Mouse (Mus musculus) T-helper 2 cell (primary cell): ENCODE measurements around the gene Tmem210.

Experiments used
- in situ Hi-C: fragments of 300-600 bp; cut with MboI, MseI; formaldehyde crosslinking; loops from one replicate; pipeline ENCODE4 v1.15.1; 2025; ENCODE audit warnings: high pct_unique_total_duplicates

Gene Tmem210

DNA sequence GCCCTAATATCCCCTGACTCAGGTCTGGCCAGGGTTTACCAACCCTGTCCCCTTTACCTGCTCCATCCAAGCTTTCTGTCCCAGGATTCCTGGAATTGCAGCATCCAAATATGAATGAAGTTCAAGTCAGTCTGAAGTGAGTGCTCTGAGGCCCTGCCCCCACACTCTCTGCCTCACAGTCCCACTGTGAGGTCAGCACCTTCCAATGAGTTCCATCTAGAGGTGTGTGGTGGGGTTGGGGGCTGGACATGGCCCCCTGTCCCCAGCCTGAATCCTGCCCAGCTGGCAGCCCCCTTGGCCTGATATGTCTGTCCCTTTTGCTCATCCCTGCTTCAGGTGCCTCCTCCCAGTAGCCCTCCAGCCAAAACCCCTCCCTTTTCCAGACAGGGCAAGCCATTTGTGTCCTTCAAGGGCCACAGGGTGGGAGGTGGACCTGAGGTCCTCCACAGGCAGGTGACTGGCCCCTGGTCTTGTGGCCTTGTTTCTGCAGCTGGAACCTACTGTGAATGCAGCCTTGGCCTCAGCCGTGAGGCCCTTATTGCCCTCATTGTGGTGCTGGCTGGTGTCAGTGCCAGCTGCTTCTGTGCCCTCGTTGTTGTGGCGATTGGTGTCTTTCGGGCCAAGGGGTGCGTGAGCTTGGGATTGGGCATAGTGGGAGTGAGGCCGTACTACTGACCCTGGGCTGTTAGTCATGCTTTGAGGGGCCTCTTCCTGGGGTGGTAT is at the start of gene Tmem210:
Gene Tmem210 (plus strand): TSS at position 219 of the 723 bp plus-strand sequence.
- in situ Hi-C loops = no loop called here

DNA sequence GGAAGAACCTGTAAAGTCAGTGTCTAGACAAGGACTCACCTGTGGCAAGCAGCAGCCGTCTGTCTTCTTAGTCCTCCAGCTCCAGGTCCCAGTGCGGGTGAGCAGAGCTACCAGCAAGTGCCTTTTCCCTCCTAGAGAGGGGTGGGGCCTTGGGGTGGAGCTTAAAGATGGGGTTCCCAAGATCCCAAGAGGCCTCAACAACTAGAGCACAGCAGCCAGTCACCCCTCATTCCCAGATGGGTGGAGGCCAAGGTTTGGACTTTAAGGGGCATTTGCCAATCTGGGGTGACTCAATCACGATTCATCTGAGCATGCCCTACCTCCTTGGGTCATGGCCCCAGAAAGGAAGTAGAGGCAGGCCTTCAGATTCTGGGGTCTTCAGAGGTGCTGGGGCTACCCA is 48.2 kb upstream of the Tmem210 start:
- in situ Hi-C loops = no loop called here

DNA sequence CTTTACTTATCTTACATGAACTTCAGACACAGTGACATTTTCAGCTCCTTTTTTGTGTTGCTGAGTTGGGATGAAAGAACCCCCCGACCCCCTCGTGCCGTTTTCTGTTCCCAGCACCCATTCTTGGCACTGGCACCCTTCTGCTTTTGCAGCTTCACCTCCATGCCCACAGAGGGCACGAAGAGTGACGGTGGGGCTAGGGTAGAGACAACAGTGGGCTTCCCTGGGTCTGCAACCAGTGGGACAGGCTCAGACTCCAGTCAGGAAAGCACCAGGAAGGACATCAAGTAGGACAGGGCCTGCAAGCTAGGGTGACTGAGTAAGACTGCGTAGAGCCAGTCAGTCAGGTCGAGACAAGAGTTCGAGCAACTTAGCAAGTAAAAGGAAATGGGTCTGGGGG is 47.6 kb upstream of the Tmem210 start:
- in situ Hi-C loops = no loop called here

DNA sequence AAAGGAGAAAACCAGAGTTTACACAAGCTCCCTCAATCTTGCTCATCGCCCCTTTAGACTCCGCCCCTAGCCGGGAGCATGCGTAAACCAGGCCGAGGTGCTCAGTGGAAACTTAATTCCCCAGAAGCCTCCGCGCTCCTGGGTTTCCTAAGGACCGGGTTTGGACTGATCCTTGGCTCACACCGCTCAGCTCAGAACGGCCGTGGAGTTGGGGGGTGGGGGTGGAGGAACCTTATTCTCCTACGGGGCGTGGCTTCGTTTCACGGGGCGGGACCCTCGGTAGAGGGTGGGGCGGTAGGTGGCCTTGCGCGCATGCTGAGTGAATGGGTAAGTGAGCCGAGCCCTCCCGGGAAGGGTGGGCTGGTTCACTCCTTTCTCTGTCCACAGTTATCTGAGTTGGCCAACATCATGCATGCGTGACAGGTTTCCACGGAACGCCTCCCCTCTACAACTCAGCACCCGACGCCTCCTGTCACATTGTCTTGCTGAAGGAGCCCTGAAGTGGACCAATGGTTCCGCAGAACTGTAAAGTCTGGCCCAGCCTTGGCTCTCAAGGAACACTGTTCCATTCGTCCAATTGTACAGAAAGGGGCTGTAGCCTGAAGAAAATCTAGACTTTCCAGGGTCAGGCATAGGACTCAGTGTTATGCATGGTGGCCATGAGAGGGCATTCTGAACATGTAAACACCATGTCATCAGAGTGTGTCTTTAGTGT is 47.1 kb upstream of the Tmem210 start:
- in situ Hi-C loops = no loop called here

DNA sequence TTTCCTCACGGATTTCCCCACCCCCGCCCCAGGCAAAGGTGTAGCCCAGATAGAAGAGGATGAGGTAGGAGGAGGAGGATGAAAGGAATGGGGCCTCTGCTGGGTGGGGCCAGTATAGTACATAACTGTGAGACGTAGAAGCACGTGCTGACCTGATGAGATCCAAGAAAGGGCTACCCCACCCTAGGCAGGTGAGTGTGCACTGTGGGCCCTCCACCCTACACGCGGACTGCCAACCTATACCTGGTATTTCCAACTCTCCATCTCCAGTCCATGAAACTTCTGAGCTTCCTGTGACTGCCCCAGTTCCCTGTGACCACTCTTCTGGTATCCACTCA is 46.5 kb upstream of the Tmem210 start:
- in situ Hi-C loops = no loop called here

DNA sequence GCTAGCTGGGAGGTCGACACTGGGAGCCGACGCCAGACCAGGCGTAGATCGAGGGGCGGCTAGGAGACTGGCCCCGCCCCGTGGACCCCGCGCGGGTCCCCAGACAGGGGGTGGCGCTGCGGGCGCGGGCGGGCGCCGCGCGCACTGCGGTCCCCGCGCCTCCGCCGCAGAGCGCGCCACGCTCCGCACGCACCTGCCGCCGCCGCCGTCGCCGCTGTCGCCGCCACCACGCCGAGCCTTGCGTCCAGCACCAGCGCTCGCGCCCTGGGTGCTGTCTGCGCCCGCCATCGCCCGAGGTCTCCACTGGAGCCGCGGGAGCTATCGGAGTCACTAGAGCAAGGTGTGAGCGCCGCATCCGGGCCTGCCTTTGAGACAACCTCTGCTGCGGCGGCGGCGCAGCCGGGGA is 45.8 kb upstream of the Tmem210 start, which contains the start of the genes Rnf208 and Cysrt1:
Gene Rnf208 (plus strand): TSS at position 155 of the 406 bp plus-strand sequence.
Gene Cysrt1 (minus strand): TSS at position 352 of the 406 bp plus-strand sequence.
- in situ Hi-C loops = no loop called here

DNA sequence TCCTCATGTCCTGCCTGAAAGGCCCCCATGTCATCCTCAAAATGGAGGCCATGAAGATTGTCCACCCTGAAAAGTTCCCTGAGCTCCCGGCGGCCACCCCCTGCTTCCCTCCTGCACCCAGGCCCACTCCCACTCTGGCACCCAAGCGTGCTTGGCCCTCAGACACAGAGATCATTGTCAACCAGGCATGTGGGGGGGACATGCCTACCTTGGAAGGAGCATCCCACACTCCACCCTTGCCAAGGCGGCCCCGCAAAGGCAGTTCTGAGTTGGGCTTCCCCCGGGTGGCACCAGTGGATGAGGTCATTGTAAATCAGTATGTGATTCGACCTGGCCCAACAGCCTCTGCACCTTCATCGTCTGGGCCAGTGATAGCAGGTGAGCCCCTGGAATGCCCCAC is 44.6 kb upstream of the Tmem210 start:
- in situ Hi-C loops = no loop called here

DNA sequence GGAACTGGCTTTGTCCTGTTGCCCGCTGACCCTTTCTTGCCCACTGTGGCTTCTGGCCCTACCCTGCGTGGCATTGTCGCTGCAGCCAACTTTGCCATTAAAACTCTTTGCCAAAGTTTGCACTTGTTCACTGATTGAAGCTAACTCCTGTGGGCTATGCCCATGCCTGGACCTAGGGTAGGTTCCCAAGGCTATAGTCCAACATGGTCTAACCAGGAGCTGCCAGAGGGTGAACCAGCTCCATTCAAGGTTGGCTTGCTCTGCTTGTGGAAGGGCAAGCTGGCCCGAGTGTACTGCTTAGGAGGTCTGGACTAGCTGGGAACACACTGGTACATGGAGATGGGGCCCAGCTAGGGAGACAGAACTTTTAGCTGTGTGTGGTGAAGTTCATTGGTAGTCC is 43.8 kb upstream of the Tmem210 start:
- in situ Hi-C loops = no loop called here

DNA sequence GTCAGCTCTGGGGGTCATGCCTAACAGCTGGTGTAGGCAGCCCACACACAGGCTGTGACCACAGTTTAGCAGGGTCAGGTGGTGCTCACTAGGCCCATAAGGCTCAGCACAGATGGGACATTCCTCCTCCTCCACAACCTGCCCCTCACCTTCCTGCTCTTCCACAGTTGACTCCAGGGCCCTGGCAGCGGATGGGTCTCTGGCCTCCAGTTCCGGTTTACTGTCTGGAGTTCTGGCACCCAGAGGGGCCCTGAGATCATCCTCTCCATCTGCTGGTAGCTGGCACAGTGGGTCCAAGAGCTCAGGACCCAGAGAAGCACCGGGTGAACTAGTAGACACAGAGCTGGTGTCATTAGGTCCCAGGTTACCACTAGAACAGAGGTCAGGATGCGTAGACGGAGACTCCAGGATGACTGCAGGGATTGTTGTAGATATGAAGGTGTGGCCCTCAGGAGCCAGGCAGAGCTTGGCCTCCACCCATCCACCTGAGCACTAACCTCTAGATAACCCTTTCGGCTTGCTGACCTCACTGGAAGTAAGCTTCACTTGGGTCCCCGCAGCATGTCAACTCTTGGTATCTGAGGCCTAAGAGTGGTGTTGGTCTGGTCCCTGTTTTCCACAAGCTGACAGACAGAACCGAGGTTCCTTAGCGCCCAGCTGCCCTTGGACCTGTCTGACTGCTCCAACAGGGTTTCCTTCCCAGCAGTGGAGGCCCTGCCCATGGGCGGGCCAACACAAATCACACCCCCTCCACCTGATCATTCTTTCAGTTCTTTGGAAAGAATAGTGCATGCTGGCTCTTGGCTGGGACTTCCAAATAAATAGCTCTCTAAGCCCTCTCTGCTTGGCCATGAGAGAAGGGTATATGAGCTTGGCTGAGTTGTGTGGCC is 41.5 kb upstream of the Tmem210 start, which contains the start of gene AL732309.1:
Gene AL732309.1 (minus strand): TSS at position 681 of the 890 bp plus-strand sequence.
- in situ Hi-C loops = no loop called here

DNA sequence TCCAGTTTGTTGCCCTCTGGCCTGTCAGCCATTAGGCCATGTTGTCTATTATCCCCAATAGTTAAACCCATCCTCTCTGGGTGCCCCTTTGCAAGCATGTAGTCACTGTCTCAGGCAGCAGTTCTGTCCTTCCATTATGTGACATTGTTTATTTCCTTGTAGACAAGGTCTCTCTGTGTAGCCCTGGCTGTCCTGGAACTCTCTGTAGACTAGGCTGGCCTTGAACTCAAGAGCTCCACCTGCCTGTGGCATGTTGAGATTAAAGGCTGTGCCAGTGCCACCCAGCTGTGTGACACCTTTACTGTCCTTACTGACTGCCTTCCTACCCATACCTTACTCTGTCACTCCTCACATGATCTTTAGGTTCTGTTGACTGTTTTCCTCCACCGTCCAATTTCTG is 35.6 kb upstream of the Tmem210 start:
- in situ Hi-C loops = loop anchor here (25.0 kb wide), 1 partner anchor 865 kb away; no protein-coding TSS in a partner anchor

DNA sequence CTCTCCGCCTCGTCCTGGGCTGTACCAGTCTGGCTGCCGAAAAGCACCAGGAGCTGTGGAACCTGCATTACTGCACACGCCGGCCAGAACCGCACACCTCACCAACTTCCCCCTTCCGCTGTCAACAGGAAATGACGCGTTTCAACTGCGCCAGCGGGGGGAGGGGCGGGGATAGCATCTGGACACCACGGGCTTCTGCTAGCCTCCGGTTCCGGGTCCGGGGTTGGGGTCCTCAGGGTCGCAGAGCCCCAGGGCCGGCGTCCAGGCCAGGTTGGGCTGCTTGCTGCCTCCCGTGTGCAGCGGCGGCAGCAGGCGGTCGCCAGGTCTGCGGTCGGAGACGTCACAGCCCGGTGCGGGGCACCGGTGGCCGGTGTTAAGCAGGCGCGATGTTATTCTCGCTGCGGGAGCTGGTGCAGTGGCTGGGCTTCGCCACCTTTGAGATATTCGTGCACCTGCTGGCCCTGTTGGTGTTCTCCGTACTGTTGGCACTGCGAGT is 32.6 kb upstream of the Tmem210 start, which contains the start of gene Tmem203:
Gene Tmem203 (plus strand): TSS at position 156 of the 496 bp plus-strand sequence.
- in situ Hi-C loops = loop anchor here (25.0 kb wide), 1 partner anchor 868 kb away; no protein-coding TSS in a partner anchor

DNA sequence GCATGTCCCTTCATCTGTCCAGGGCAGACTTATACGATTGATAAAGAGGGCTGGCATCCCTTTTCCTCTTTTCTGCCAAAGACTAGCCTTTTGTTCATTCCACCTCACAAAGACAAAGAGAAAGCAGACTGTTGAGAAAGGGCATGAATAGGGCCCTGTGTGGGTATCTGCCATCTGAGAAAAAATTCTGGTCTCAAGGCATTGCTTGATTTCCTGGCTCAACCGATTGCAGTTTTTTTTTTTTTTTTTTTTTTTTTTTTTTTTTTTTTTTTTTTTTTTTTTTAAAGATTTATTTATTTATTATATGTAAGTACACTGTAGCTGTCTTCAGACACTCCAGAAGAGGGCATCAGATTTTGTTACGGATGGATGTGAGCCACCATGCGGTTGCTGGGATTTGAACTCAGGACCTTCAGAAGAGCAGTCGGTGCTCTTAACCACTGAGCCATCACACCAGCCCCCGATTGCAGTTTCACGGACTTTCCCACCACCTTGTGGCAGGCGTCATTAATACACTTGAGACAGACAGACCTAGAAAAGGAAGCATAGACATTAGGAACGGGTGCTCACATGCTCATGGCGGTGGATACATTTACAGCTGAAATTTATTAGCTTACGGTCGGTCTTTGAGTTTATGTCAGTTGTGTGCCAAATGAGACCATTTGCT is 31.4 kb upstream of the Tmem210 start:
- in situ Hi-C loops = loop anchor here (25.0 kb wide), 1 partner anchor 869 kb away; no protein-coding TSS in a partner anchor

DNA sequence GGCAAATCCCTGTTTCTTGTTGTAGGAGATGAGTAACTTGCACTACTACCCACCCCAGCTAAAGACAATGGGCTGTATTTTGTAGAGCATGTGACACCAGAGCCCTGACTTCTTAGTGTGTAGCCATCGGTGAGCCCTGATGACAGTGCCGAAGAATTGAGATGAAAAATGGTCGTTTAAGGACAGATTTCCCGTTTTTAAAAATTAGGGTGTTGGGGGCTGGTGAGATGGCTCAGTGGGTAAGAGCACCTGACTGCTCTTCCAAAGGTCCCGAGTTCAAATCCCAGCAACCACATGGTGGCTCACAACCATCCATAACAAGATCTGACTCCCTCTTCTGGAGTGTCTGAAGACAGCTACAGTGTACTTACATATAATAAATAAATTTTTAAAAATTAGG is 30.7 kb upstream of the Tmem210 start:
- in situ Hi-C loops = loop anchor here (25.0 kb wide), 1 partner anchor 870 kb away; no protein-coding TSS in a partner anchor

DNA sequence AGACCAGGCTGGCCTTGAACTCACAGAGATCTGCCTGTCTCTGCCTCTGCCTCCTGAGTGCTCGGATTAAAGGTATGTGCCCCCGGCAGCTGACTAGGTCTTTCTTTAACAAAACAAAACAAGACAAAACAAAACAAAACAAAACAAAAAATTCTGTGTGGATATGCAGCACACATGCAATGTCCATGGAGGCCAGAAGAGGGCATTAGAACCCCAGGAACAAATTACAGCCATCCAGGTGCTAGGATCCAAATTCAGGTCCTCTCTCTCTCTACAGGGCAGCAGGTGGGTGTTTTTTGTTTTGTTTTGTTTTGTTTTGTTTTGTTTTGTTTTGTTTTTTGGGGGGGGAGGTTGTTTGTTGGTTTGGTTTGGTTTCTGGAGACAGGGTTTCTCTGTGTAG is 29.1 kb upstream of the Tmem210 start:
- in situ Hi-C loops = loop anchor here (25.0 kb wide), 1 partner anchor 872 kb away; no protein-coding TSS in a partner anchor

DNA sequence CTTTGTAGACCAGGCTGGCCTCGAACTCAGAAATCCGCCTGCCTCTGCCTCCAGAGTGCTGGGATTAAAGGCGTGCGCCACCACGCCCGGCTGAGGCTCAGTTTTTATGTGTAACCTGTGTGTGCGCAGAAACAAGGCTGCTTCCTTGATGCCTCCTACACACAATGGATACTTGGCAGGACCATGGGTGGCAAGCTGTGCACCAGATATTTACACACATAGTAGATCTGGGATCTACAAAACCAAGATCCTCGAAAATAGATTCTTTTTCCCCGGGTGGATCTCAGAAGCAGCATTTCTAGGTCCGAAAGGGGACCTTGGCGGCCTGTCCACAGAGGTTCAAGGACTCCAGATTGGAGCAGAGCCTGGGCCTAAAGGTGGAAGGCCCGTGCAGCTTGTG is 26.1 kb upstream of the Tmem210 start:
- in situ Hi-C loops = loop anchor here (25.0 kb wide), 1 partner anchor 875 kb away; no protein-coding TSS in a partner anchor

DNA sequence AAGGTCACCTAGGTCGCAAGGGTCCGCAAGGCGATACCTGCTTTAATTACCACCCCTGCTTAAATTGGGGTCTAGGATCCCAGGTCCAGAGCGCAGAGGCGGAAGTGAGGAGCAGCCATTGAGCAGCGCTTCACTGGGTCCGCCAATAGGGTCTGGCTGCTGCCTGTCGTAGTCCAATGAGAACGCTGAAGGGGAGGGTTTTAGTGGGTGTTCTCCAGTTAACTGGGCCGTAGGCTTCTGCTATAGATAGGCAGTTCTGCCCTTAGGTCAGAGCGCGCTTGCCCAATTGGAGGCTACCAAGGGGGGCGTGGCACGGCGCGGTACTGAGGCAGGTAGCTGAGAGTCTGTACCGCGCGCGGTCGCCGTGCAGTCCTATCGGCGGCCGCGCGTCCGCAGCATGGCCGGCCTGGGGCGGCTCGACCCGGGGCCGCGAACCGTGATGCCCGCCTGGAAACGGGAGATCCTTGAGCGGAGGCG is 25.6 kb upstream of the Tmem210 start, which contains the start of gene Tprn:
Gene Tprn (plus strand): TSS at position 328 of the 477 bp plus-strand sequence.
- in situ Hi-C loops = loop anchor here (25.0 kb wide), 1 partner anchor 875 kb away; no protein-coding TSS in a partner anchor

DNA sequence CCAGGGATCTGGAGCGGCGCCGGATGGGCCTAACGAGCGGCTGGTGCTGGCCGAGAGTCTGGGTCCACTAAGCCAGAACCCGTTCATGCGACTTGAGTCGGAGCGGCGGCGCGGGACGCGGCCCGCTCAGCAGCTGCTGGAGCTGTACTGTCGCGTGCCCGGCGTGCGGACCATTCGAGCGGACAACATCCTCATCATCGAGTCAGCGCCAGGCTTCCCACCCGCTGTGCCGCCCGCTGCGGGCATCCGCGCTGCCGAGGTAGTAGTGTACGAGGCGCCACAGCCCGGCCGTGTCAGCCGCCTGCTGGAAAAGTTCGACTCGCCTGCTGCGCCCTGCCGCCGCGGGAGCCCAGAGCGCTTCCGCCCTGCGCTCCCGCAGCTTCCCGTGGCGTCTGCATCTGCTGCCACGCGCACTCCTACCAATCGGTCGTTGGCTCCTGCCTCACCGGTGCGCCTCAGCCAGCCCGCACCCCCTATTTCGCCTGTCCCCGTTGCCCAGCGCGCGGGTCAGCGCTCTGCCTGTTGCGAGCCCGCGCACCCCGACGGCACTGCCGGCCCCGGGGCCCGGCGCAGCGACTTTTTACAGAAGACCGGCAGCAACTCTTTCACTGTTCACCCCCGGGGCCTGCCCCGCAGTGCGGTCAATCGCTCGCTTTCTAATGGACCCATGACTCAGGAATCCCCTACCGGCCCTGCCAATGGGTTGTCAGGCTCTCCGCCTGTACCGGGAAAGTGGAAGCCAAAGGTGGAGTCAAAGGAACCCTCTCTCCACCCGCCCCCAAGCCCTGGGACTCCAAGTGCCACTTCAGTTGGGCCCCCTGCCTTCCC is 24.9 kb upstream of the Tmem210 start:
- in situ Hi-C loops = loop anchor here (25.0 kb wide), 1 partner anchor 876 kb away; no protein-coding TSS in a partner anchor

DNA sequence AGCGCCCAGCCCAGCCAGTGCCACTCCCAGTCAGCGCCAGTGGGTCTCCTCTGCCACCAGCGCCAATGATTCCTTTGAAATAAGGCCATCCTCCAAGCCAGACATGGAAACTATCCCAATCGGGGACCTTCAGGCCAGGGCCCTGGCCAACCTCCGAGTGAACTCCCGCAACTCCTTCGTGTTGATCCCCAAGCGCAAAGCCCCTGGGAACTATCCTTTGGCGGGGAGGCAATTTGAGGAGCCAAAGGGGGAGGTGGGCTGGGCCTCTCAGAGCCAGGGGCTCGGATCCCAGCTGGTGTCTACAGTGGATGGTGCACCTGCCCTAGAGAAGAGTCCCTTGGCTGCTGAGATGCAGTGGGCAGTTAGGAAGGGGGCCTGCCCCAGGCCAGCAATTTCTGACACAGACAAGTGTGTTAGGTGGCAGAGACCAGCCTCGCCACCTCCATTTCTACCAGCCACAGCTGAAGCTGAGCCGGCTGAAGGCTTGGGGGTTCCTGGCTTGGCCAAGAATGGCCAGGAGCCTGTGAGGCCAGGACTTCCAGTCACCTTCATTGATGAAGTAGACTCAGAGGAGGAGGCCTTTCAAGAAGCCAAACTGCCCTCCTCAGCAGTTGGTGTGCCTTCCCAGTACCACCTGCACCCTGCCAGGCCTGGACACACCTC is 24.2 kb upstream of the Tmem210 start:
- in situ Hi-C loops = loop anchor here (25.0 kb wide), 1 partner anchor 876 kb away; no protein-coding TSS in a partner anchor

DNA sequence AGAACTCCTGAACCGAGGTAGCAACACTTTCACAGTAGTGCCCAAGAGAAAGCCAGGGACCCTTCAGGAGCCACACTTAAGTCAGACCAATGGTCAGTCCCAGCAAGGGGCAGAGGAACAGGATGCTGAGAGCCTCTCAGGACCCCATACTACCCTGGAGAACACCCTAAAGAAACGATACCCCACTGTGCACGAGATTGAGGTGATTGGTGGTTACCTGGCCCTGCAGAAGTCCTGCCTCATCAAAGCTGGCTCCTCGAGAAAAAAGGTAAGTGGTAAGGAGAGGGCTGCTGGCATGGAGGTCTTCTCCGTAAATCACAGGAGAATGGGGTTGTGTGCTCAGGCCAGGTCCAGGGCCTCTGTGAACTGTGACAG is 23.7 kb upstream of the Tmem210 start:
- in situ Hi-C loops = loop anchor here (25.0 kb wide), 1 partner anchor 877 kb away; no protein-coding TSS in a partner anchor
